Mouse (Mus musculus): ENCODE data around the gene Golga5. TPM values are rescaled to one million over a fixed set of nuclear protein-coding genes. Genes with fewer than 3 reads are reported as not detected.
A peak's percentile ranks its signal among the peaks of the same experiment; 100 is the strongest.

Gene Golga5
- polyA plus RNA-seq, 1 experiment from 2014 or later: 29.0 TPM

- Histone ChIP-seq H3K9ac (no peak overlapping the region), H3K4me3 (replicated peaks) (no peak overlapping the region), H3K4me2 (no peak overlapping the region), H3K9me3 (no peaks in the 10 kb centered on the region), H3K27me3 (replicated peaks) (no peaks in the 10 kb centered on the region), H3K36me3 (no peaks in the 10 kb centered on the region), H3K27ac (no peak overlapping the region), H3K4me1 (no peaks in the 10 kb centered on the region)
- WGBS: 74% methylated on average over 12 of the region's 12 CpGs
- ATAC-seq (ENCODE audit: insufficient read depth, low FRiP score, low read depth): no peak
Measured at GRCm38 (mm10) chr12:102432238-102432637, 36.7 kb upstream of the Golga5 start.

DNA sequence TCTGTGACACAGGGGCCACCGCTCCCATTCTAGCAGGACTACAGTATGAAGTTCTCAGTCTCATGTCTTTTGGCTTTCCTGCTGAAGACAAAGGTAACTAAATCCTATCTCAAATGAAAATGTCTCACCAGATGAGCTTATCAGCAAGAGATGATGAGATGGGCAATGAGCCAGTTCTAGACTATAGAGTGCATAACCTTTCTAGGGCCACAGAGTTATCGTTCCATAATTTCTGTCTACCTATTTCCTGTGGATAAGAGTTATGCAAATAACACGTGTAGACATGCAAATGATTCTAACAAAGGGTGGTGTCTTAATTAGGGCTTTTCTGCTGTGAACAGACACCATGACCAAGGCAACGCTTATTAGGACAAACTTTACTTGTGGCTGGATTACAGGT is 34.8 kb upstream of the Golga5 start:
- Histone ChIP-seq H3K4me2 (no peak overlapping the region), H3K27me3 (replicated peaks) (no peaks in the 10 kb centered on the region), H3K36me3 (no peaks in the 10 kb centered on the region), H3K4me3 (replicated peaks) (no peak overlapping the region), H3K4me1 (peaks cover 11% of the 10 kb centered on the region), H3K9me3 (no peaks in the 10 kb centered on the region), H3K27ac (no peak overlapping the region), H3K9ac (no peak overlapping the region)
- 84% methylated on average over 4 of the region's 4 CpGs for WGBS
- ATAC-seq (ENCODE audit: insufficient read depth, low FRiP score, low read depth): no peak

- no peaks in the 10 kb centered on the region for H3K36me3 ChIP-seq
- H3K27ac ChIP-seq: peak overlapping the region; percentile 21; the same call in 1 of the 2 replicates
- H3K4me2 ChIP-seq: no peak overlapping the region
- H3K27me3 ChIP-seq (replicated peaks): no peaks in the 10 kb centered on the region
- WGBS: 62% methylated on average over 10 of the region's 10 CpGs
- H3K9me3 ChIP-seq: no peaks in the 10 kb centered on the region
- peaks cover 11% of the 10 kb centered on the region for H3K4me1 ChIP-seq
- ATAC-seq (ENCODE audit: insufficient read depth, low FRiP score, low read depth): no peak
- no peak overlapping the region for H3K4me3 ChIP-seq (replicated peaks)
- no peak overlapping the region for H3K9ac ChIP-seq
Measured at GRCm38 (mm10) chr12:102436939-102437526, 31.9 kb upstream of the Golga5 start.

DNA sequence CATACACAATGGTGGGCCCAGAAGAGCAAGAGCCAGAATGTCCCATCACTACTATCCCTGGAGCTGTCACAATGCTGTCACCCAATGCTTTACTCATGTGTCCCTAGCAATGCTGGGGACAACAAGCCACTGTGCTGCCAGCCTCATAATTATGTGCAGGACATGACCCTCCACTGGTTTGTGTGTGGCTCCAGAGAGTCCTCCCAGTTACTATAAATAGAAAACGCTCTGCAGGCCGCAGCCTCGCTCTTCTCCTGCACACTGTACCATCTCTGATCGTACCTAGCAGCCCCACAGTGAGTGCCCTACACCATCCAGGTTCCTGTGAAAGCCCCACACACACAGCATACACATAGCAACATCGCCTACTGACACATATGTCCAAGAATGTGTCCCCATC is 31.0 kb upstream of the Golga5 start:
- Histone ChIP-seq H3K27ac (peak overlapping the region; percentile 5; the same call in 1 of the 2 replicates), H3K9ac (no peak overlapping the region), H3K4me2 (peak overlapping the region; percentile 67; the same call in 1 of the 2 replicates), H3K4me1 (peaks cover 11% of the 10 kb centered on the region), H3K36me3 (no peaks in the 10 kb centered on the region), H3K4me3 (replicated peaks) (peak overlapping the region; percentile 6; the same call in 1 of the 2 replicates), H3K27me3 (replicated peaks) (no peaks in the 10 kb centered on the region), H3K9me3 (no peaks in the 10 kb centered on the region)
- WGBS: 72% methylated on average over 5 of the region's 5 CpGs
- ATAC-seq (ENCODE audit: insufficient read depth, low FRiP score, low read depth): no peak

- Histone ChIP-seq H3K9ac (peak overlapping the region; percentile 49; the same call in 1 of the 2 replicates), H3K27me3 (replicated peaks) (no peaks in the 10 kb centered on the region)
Measured at GRCm38 (mm10) chr12:102438983-102439631, 29.8 kb upstream of the Golga5 start.

DNA sequence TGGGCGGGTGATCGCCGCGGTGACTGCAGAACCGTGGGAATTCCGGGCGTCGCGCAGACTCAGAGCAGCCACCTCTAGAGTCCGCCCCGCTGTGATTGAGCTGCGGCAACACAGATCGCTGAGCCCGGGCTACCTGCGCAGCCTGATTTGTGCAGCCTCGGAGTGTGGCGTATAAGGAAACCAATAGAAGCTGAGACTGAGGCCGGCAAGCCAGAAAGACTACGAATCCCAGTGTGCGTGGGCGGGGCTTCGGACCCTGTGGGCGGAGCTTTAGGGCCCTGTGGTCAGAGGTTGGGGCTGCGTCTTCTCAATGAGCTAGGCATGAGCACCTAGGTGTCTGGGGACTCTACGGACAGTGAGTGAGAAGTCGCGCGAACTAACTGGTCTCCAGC is 29.3 kb upstream of the Golga5 start, which contains the start of gene Lgmn:
Gene Lgmn (minus strand): TSS at position 182 of the 392 bp plus-strand sequence.
- Histone ChIP-seq H3K36me3 (no peaks in the 10 kb centered on the region), H3K4me3 (replicated peaks) (peak within 1 kb of the TSS; percentile 66), H3K27ac (0 out of 2 replicates have a peak within 1 kb of the TSS, but pooled peaks have one; percentile 16), H3K9ac (peak within 1 kb of the TSS; percentile 49; the same call in 1 of the 2 replicates), H3K4me1 (peaks cover 11% of the 10 kb centered on the region), H3K4me2 (peak within 1 kb of the TSS; percentile 67), H3K27me3 (replicated peaks) (no peaks in the 10 kb centered on the region), H3K9me3 (no peaks in the 10 kb centered on the region)
- WGBS: under 1% methylated on average over 28 of the region's 28 CpGs
- peak; percentile 99 for ATAC-seq (ENCODE audit: insufficient read depth, low FRiP score, low read depth)

More at GRCm38 (mm10) chr12:102438983-102439631, 29.8 kb upstream of the Golga5 start:
- Histone ChIP-seq H3K4me3 (replicated peaks) (peak overlapping the region; percentile 66), H3K27ac (0 out of 2 replicates have a peak overlapping the region, but pooled peaks have one; percentile 16), H3K36me3 (no peaks in the 10 kb centered on the region), H3K9me3 (no peaks in the 10 kb centered on the region), H3K4me1 (peaks cover 11% of the 10 kb centered on the region), H3K4me2 (peak overlapping the region; percentile 67)
- no peak; the same call in 1 of the 2 replicates for ATAC-seq (ENCODE audit: insufficient read depth, low FRiP score, low read depth)
- WGBS: 2% methylated on average over 20 of the region's 20 CpGs

- peaks cover 11% of the 10 kb centered on the region for H3K4me1 ChIP-seq
Measured at GRCm38 (mm10) chr12:102440551-102440950, 28.4 kb upstream of the Golga5 start.

GRCm38 (mm10) chr12:102441141-102441540 is 27.8 kb upstream of the Golga5 start:
- ATAC-seq (ENCODE audit: insufficient read depth, low FRiP score, low read depth): no peak
- Histone ChIP-seq H3K27ac (no peak overlapping the region), H3K36me3 (no peaks in the 10 kb centered on the region), H3K27me3 (replicated peaks) (no peaks in the 10 kb centered on the region), H3K4me3 (replicated peaks) (no peak overlapping the region), H3K9me3 (no peaks in the 10 kb centered on the region), H3K4me2 (no peak overlapping the region), H3K9ac (no peak overlapping the region), H3K4me1 (peaks cover 11% of the 10 kb centered on the region)
- 83% methylated on average over 6 of the region's 6 CpGs for WGBS

More at GRCm38 (mm10) chr12:102440551-102440950, 28.4 kb upstream of the Golga5 start:
- Histone ChIP-seq H3K36me3 (no peaks in the 10 kb centered on the region), H3K4me2 (no peak overlapping the region), H3K9me3 (no peaks in the 10 kb centered on the region), H3K27ac (no peak overlapping the region), H3K9ac (no peak overlapping the region), H3K27me3 (replicated peaks) (no peaks in the 10 kb centered on the region), H3K4me3 (replicated peaks) (no peak overlapping the region)
- 74% methylated on average over 7 of the region's 7 CpGs for WGBS
- no peak for ATAC-seq (ENCODE audit: insufficient read depth, low FRiP score, low read depth)

GRCm38 (mm10) chr12:102442639-102443038 is 26.3 kb upstream of the Golga5 start:
- H3K27ac ChIP-seq: no peak overlapping the region
- no peak for ATAC-seq (ENCODE audit: insufficient read depth, low FRiP score, low read depth)
- H3K9me3 ChIP-seq: no peaks in the 10 kb centered on the region
- no peak overlapping the region for H3K9ac ChIP-seq
- no peaks in the 10 kb centered on the region for H3K27me3 ChIP-seq (replicated peaks)
- H3K36me3 ChIP-seq: no peaks in the 10 kb centered on the region
- H3K4me3 ChIP-seq (replicated peaks): no peak overlapping the region
- H3K4me1 ChIP-seq: peaks cover 11% of the 10 kb centered on the region
- WGBS: 82% methylated on average over 15 of the region's 15 CpGs
- H3K4me2 ChIP-seq: no peak overlapping the region

GRCm38 (mm10) chr12:102443676-102444075 is 25.3 kb upstream of the Golga5 start:
- WGBS: 75% methylated on average over 5 of the region's 5 CpGs
- Histone ChIP-seq H3K27me3 (replicated peaks) (no peaks in the 10 kb centered on the region), H3K4me2 (no peak overlapping the region), H3K9ac (no peak overlapping the region), H3K36me3 (no peaks in the 10 kb centered on the region), H3K9me3 (no peaks in the 10 kb centered on the region), H3K4me1 (peaks cover 3% of the 10 kb centered on the region; the same call in 1 of the 2 replicates), H3K27ac (no peak overlapping the region), H3K4me3 (replicated peaks) (no peak overlapping the region)
- ATAC-seq (ENCODE audit: insufficient read depth, low FRiP score, low read depth): no peak

DNA sequence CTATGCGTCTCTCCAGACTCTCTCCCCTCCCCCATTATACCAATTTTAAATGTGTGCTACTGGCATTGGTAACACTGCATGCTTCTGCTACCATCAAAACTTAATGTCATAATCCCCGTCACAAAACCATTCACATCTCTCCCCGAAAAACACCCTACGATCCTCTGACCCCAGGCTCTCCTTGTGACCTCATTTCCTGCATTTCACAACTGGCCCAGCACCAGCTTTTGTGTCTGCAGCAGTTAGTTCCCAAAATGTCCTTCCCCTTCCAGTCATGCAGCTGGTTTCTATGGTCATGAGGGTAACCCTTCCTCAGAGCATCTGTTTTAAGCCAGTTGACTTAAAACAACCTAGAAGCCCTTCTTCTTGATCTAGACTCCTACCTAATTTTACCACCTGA is 23.5 kb upstream of the Golga5 start:
- H3K36me3 ChIP-seq: no peaks in the 10 kb centered on the region
- no peaks in the 10 kb centered on the region for H3K27me3 ChIP-seq (replicated peaks)
- H3K9me3 ChIP-seq: no peaks in the 10 kb centered on the region
- no peak for ATAC-seq (ENCODE audit: insufficient read depth, low FRiP score, low read depth)
- no peak overlapping the region for H3K4me2 ChIP-seq
- H3K4me1 ChIP-seq: 0 out of 2 replicates have a peak, but pooled peaks cover 4% of the 10 kb centered on the region
- WGBS: 63% methylated on average over 4 of the region's 4 CpGs
- H3K4me3 ChIP-seq (replicated peaks): no peak overlapping the region
- no peak overlapping the region for H3K27ac ChIP-seq
- H3K9ac ChIP-seq: no peak overlapping the region

DNA sequence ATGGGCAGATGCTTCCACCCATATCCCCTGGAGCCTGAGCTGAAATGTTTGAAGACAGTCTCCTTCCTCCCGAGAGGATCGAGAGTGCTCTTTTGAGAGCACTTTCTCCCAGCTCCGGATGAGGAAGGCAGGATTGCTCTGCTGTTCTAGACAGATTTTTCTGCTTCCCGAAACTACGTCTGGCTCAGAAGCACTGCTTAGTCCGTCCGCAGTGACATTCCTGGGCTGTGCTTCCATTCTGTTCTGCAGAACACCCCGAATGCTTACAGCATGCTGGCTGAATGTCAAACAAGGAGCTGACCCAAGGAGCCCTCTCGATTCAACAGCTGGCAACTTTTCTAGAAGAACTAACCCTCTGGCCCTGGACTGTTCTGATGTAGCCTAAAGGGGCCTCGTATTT is 18.5 kb upstream of the Golga5 start:
- 36% methylated on average over 10 of the region's 10 CpGs for WGBS
- Histone ChIP-seq H3K27me3 (replicated peaks) (no peaks in the 10 kb centered on the region), H3K4me2 (peak overlapping the region; percentile 16; the same call in 1 of the 2 replicates), H3K27ac (peak overlapping the region; percentile 54), H3K9ac (no peak overlapping the region), H3K36me3 (no peaks in the 10 kb centered on the region), H3K4me1 (peaks cover 9% of the 10 kb centered on the region; the same call in 1 of the 2 replicates), H3K4me3 (replicated peaks) (no peak overlapping the region), H3K9me3 (no peaks in the 10 kb centered on the region)
- ATAC-seq (ENCODE audit: insufficient read depth, low FRiP score, low read depth): no peak
